Mouse (Mus musculus) hindbrain, embryonic 16.5 days (tissue): ENCODE data around the gene Ccdc146. TPM values are rescaled to one million over a fixed set of nuclear protein-coding genes. Genes with fewer than 3 reads are reported as not detected.

Experiments
- ATAC-seq: fragments of 200-750 bp; cut with Nextera tagmentation; 2 replicates; pipeline ENCODE4 v1.8.0; 2017; ENCODE audit warnings: moderate TSS enrichment, moderate library complexity
- H3K27ac ChIP-seq: fragments of 300-500 bp; sonication (generic); 2 replicates; pipeline ENCODE4 v1.5.1; 2014; ENCODE audit warnings: low read depth, mild to moderate bottlenecking, control low read depth, low read length, moderate library complexity
- H3K27me3 ChIP-seq: fragments of 300-500 bp; sonication (generic); replicated peaks from 2 replicates; pipeline ENCODE4 v1.6.1; 2014; ENCODE audit warnings: low read length; ENCODE audit not compliant: control insufficient read depth, insufficient read depth
- H3K36me3 ChIP-seq: fragments of 300-500 bp; sonication (generic); 2 replicates; pipeline ENCODE4 v1.6.1; 2014; ENCODE audit warnings: mild to moderate bottlenecking, low read length, moderate library complexity, mixed read lengths; ENCODE audit not compliant: control insufficient read depth, insufficient read depth
- H3K4me1 ChIP-seq: fragments of 300-500 bp; sonication (generic); 2 replicates; pipeline ENCODE4 v1.6.1; 2014; ENCODE audit warnings: low read depth, low read length; ENCODE audit not compliant: control insufficient read depth, insufficient read depth
- H3K4me2 ChIP-seq: fragments of 300-500 bp; sonication (generic); 2 replicates; pipeline ENCODE4 v1.6.1; 2014; ENCODE audit warnings: mild to moderate bottlenecking, low read length, control low read depth, moderate library complexity
- H3K4me3 ChIP-seq: fragments of 300-500 bp; sonication (generic); 2 replicates; pipeline ENCODE4 v1.5.1; 2014; ENCODE audit warnings: mild to moderate bottlenecking, low read length, control low read depth, moderate library complexity
- H3K9ac ChIP-seq: fragments of 300-500 bp; sonication (generic); 2 replicates; pipeline ENCODE4 v1.6.1; 2014; ENCODE audit warnings: low read depth, mild to moderate bottlenecking, control low read depth, low read length, moderate library complexity
- H3K9me3 ChIP-seq: fragments of 300-500 bp; sonication (generic); 2 replicates; pipeline ENCODE4 v1.6.1; 2014; ENCODE audit warnings: mild to moderate bottlenecking, low read length, moderate library complexity; ENCODE audit not compliant: control insufficient read depth
- WGBS: fragments of 180-500 bp; shearing (Covaris S2); extraction: QIAGEN DNeasy Blood & Tissue Kit; methylation state at CpG from one replicate; pipeline ENCODE4 v1.1.7; 2014; 5-methylcytosine and 5-hydroxymethylcytosine counted together
- polyA plus RNA-seq: library from polyadenylated mRNA; unstranded; fragments of >200 nt; fragmentation: Nextera tagmentation; extraction: Ambion mirVana; gene quantifications from 2 replicates; pipeline ENCODE4 v1.2.1, GENCODE M21; 2015

Ccdc146 gene
- polyA plus RNA-seq, 1 experiment from 2014 or later: 0.75 TPM

GRCm38 (mm10) chr5:21378397-21378796 lies 46.1 kb downstream of the Ccdc146 start:
- no peaks in the 10 kb centered on the region for H3K27me3 ChIP-seq
- WGBS: 84% methylated on average over 2 of the region's 2 CpGs
- H3K27ac ChIP-seq: no peak overlapping the region
- no peaks in the 10 kb centered on the region for H3K36me3 ChIP-seq
- H3K4me3 ChIP-seq: no peak overlapping the region
- H3K9me3 ChIP-seq: no peaks in the 10 kb centered on the region
- H3K9ac ChIP-seq: no peak overlapping the region
- H3K4me2 ChIP-seq: no peak overlapping the region
- H3K4me1 ChIP-seq: no peaks in the 10 kb centered on the region
- no peak for ATAC-seq

- Histone ChIP-seq H3K27me3 (no peaks in the 10 kb centered on the region), H3K27ac (no peak overlapping the region), H3K36me3 (no peaks in the 10 kb centered on the region), H3K9ac (no peak overlapping the region), H3K4me1 (peaks cover under 1% of the 10 kb centered on the region; the same call in 1 of the 2 replicates), H3K4me2 (no peak overlapping the region), H3K9me3 (no peaks in the 10 kb centered on the region), H3K4me3 (no peak overlapping the region)
- WGBS: 77% methylated on average over 4 of the region's 4 CpGs
- no peak for ATAC-seq
Measured at GRCm38 (mm10) chr5:21376935-21377334, 47.5 kb downstream of the Ccdc146 start.

- no peak for ATAC-seq
- H3K4me2 ChIP-seq: peak overlapping the region; percentile 98
- H3K27me3 ChIP-seq: no peaks in the 10 kb centered on the region
- H3K27ac ChIP-seq: no peak overlapping the region
- no peaks in the 10 kb centered on the region for H3K9me3 ChIP-seq
- H3K36me3 ChIP-seq: no peaks in the 10 kb centered on the region
- peak overlapping the region; percentile 77; the same call in 1 of the 2 replicates for H3K9ac ChIP-seq
- WGBS: 60% methylated on average over 7 of the region's 7 CpGs
- peak overlapping the region; percentile 58 for H3K4me3 ChIP-seq
- H3K4me1 ChIP-seq: peaks cover 3% of the 10 kb centered on the region; the same call in 1 of the 2 replicates
Measured at GRCm38 (mm10) chr5:21373180-21373518, 51.3 kb downstream of the Ccdc146 start.

GRCm38 (mm10) chr5:21372493-21373179 lies 51.8 kb downstream of the Ccdc146 start, which contains the start of gene Fgl2:
Gene Fgl2, plus strand, starts transcription at chr5:21372642.
- Histone ChIP-seq H3K27me3 (no peaks in the 10 kb centered on the region), H3K4me2 (peak within 1 kb of the TSS; percentile 98), H3K9me3 (no peaks in the 10 kb centered on the region), H3K4me1 (peaks cover 3% of the 10 kb centered on the region; the same call in 1 of the 2 replicates), H3K9ac (peak within 1 kb of the TSS; percentile 77), H3K4me3 (peak within 1 kb of the TSS; percentile 58), H3K27ac (peak within 1 kb of the TSS; percentile 61), H3K36me3 (no peaks in the 10 kb centered on the region)
- peak; percentile 95 for ATAC-seq
- WGBS: 4% methylated on average over 31 of the region's 31 CpGs

DNA sequence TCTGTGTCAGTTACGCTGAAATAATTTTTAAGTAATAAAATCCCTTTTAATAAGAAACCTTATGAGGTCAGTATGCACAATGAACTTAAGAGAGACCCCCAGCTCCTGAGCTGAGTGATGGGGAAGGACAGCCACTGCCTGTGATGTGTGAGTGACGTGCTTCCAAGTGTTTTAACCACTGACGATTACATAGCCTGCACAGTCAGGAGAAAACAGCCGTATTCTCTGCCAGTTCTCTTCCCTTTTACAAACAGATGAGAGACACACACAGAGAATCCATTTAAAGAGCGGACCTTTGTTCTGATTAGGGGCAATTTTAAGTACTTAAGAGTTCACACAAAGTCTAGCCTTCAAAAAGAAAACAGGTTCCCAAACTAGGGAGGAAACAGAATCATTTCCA lies 52.6 kb downstream of the Ccdc146 start:
- Histone ChIP-seq H3K36me3 (no peaks in the 10 kb centered on the region), H3K27ac (peak overlapping the region; percentile 16; the same call in 1 of the 2 replicates), H3K9ac (peak overlapping the region; percentile 77), H3K4me2 (peak overlapping the region; percentile 98), H3K27me3 (no peaks in the 10 kb centered on the region), H3K9me3 (no peaks in the 10 kb centered on the region), H3K4me1 (peaks cover 3% of the 10 kb centered on the region; the same call in 1 of the 2 replicates), H3K4me3 (peak overlapping the region; percentile 58)
- ATAC-seq: peak; percentile 41
- 36% methylated on average over 5 of the region's 5 CpGs for WGBS

DNA sequence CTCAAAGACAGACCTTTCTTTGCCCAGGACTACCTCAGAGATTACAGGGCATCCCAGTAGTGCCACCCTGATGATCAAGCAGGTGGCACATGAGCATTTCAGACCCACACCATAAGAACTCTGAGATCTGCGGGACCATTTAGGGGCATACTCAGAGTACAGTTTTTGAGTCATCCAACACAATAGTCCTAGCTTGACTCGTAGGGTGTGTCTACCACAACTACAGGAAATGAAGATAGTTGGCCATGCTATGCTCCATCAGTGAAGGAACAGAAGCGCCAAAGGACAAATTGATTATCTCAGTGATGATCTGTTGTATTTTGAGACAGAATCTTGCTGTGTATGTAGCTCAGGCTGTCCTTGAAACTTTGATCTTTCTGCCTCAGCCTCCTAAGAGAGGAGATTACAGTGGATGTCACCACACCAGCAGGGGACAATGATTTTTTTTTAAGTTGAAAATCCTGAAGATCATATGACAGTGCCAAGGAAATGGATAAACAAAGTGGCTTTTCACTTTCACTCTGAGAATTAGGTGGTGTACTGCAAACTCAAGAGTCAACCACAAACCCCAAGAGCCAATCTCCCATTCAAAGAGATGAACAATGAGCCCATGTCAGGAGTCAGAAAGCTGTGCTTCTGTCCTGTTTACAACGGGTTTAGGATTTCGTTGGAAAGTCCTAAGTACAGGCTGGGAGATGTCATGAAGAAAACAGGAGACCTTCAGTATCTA lies 54.1 kb downstream of the Ccdc146 start:
- no peaks in the 10 kb centered on the region for H3K9me3 ChIP-seq
- WGBS: 89% methylated on average over 5 of the region's 5 CpGs
- H3K9ac ChIP-seq: no peak overlapping the region

GRCm38 (mm10) chr5:21367514-21367913 lies 57.0 kb downstream of the Ccdc146 start:
- H3K9ac ChIP-seq: no peak overlapping the region
- H3K4me3 ChIP-seq: no peak overlapping the region
- no peaks in the 10 kb centered on the region for H3K27me3 ChIP-seq
- no peak overlapping the region for H3K4me2 ChIP-seq
- WGBS: 26% methylated on average over 2 of the region's 2 CpGs
- no peaks in the 10 kb centered on the region for H3K9me3 ChIP-seq
- peaks cover 3% of the 10 kb centered on the region; the same call in 1 of the 2 replicates for H3K4me1 ChIP-seq
- H3K36me3 ChIP-seq: no peaks in the 10 kb centered on the region
- H3K27ac ChIP-seq: no peak overlapping the region
- no peak for ATAC-seq

More for the DNA sequence above, 54.1 kb downstream of the Ccdc146 start:
- Histone ChIP-seq H3K4me2 (no peak overlapping the region), H3K27me3 (no peaks in the 10 kb centered on the region), H3K4me1 (peaks cover 3% of the 10 kb centered on the region; the same call in 1 of the 2 replicates), H3K27ac (no peak overlapping the region), H3K36me3 (no peaks in the 10 kb centered on the region), H3K4me3 (no peak overlapping the region)
- ATAC-seq: no peak

DNA sequence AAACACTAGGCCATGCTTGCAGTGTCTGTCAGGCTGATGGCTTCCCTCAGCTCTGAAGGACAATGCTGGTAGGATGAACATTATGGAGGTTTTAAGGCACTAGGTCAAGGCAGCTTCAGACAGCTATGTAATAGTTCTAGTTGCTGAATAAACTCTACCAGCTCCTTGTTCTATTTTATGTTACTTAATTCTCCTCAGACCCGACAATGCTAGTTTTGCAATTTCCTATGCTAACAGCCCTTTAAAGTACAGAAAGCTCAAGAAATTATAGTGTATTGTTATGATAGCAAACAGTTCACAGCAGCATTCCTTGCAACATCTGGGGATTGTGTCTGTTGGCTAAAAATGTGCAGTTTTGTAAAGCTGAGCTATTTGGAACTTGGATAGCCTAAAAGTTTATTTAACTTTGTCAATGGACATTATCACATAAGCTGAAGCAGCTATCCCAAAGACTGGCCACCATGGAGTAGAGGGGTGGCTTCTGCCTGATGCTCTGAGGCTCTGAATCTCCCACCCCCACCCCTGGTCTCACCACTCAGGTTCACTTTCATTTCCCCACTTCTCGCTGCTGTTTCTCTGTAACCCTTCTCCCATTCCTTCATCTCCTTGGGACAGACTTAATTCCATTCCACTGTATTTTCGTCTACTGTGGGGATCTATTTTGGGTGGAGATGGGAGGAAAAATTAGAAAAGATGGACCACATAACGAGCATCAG lies 58.0 kb downstream of the Ccdc146 start:
- no peaks in the 10 kb centered on the region for H3K4me1 ChIP-seq
- WGBS: 73% methylated on average over 4 of the region's 4 CpGs
- no peak overlapping the region for H3K9ac ChIP-seq
- no peak overlapping the region for H3K27ac ChIP-seq
- H3K36me3 ChIP-seq: no peaks in the 10 kb centered on the region
- no peak overlapping the region for H3K4me3 ChIP-seq
- no peaks in the 10 kb centered on the region for H3K27me3 ChIP-seq
- H3K9me3 ChIP-seq: no peaks in the 10 kb centered on the region
- no peak overlapping the region for H3K4me2 ChIP-seq
- no peak for ATAC-seq

- H3K9ac ChIP-seq: no peak overlapping the region
- H3K4me3 ChIP-seq: no peak overlapping the region
- H3K27me3 ChIP-seq: no peaks in the 10 kb centered on the region
- no peak for ATAC-seq
- H3K9me3 ChIP-seq: no peaks in the 10 kb centered on the region
- WGBS: 82% methylated on average over 3 of the region's 3 CpGs
- H3K27ac ChIP-seq: no peak overlapping the region
- no peaks in the 10 kb centered on the region for H3K4me1 ChIP-seq
- no peak overlapping the region for H3K4me2 ChIP-seq
- H3K36me3 ChIP-seq: no peaks in the 10 kb centered on the region
Measured at GRCm38 (mm10) chr5:21363343-21363742, 61.1 kb downstream of the Ccdc146 start.
